Mouse (Mus musculus): ENCODE measurements at regions not wholly inside any gene's neighbourhood (a gene's known extent, or its start where the extent isn't known, plus 50 kb on each side); places are given as distances from the start of the nearest gene placed in this dataset.

DNA sequence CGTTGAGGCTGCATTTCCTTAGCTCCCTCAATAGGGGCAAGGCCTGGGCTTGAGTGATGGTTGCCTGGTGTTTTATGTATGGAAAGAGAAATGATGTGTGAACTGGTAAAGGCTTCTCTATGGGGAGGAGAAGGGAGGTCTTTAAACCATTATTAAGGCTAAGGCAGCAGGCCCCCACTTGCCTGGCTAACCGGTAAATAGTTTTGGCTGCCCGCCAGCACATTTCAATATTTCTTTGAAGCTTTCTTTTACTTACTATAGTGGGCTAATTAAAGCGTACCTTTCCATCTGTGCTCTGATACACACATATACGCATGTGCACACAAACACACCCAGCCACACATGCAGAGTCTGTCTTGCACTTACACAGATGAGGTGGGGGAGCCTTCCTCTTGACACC is 123.9 kb upstream of the Slc35b3 start:
- TF ChIP-seq POLR2A (IDR thresholded peaks at IDR 0.05; ENCODE audit: control insufficient read depth, low read depth, low read length) (no peak), CTCF (IDR thresholded peaks at IDR 0.05; ENCODE audit: control insufficient read depth, insufficient read depth, insufficient replicate concordance, low read depth, low read length) (no peak)

All from testis, adult 2 months (tissue).